2 mouse cellular contexts compared by ENCODE assay signal in the genomic region with DNA sequence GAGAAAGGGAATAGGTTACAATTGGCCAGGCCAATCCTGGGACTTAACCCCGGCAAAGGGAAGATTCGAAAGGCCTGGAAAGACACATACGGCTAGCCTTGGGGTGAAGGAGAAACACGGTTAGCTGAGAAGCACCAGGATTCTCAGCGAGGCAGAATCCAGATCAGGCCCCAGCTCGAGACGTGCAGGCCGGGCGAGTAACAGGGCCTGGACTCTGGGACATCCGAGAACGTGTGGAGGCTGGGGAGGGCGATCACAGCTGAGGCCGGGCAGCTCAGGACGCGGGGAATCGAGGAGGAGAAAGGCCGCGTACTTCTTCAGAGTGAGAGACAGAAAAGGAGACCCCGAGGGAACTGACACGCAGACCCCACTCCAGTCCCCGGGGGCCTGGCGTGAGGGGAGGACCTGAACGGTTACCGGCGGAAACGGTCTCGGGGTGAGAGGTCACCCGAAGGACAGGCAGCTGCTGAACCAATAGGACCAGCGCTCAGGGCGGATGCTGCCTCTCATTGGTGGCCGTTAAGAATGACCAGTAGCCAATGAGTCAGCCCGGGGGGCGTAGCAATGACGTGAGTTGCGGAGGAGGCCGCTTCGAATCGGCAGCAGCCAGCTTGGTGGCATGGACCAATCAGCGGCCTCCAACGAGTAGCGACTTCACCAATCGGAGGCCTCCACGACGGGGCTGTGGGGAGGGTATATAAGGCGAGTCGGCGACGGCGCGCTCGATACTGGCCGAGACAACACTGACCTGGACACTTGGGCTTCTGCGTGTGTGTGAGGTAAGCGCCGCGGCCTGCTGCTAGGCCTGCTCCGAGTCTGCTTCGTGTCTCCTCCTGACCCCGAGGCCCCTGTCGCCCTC.
TF ChIP-seq lines count a peak whose summit lies in the region.

TSS of gene Hspa5 (plus strand) at position 603 of the 859 bp plus-strand sequence.

TF ChIP-seq in C2C12, 6 proteins besides CTCF, POLR2A, EP300 and RAD21 (continued from another document):
- TF ChIP-seq CEBPB (IDR thresholded peaks at IDR 0.05; ENCODE audit: low read depth), result no peak
TF ChIP-seq in C2C12: peak in this region for 0.

TF ChIP-seq in myocyte, 11 proteins besides CTCF, POLR2A, EP300 and RAD21 (continued from another document):
- TF ChIP-seq MYOD1 (IDR thresholded peaks at IDR 0.05; ENCODE audit: control insufficient read depth in 1 of 3, insufficient read length in 2 of 3, low read depth in 2 of 3), result peak in 1 of 3 experiments; percentile 26
- peak; percentile 44 for TF ChIP-seq SRF (IDR thresholded peaks at IDR 0.05; ENCODE audit: control insufficient read depth, insufficient read length, low read depth)
- TF ChIP-seq TCF12 (IDR thresholded peaks at IDR 0.05; ENCODE audit: insufficient read depth, poor library complexity, severe bottlenecking), result no peak
- peak; percentile 100 for TF ChIP-seq POLR2AphosphoS2 (IDR thresholded peaks at IDR 0.05; ENCODE audit: insufficient read length, low read depth)
TF ChIP-seq in myocyte: peak in this region for 5.
